Mouse (Mus musculus) liver, adult 2 months (tissue): ENCODE results near the gene Mtss1l.

Source experiments
- CTCF ChIP-seq: fragments of 200-500 bp; IDR thresholded peaks from 2 replicates; pipeline ENCODE4 v1.5.1; 2011; ENCODE audit warnings: low read depth, low read length, control low read depth
- POLR2A ChIP-seq: fragments of 200-500 bp; IDR thresholded peaks from 2 replicates; pipeline ENCODE4 v1.6.1; 2011; ENCODE audit warnings: low read length, control low read depth; ENCODE audit not compliant: insufficient read depth; ENCODE audit errors: extremely low read depth

GRCm38 (mm10) chr8:110789571-110789970 is 68.3 kb downstream of the Mtss1l start:
- TF ChIP-seq POLR2A (no peak), CTCF (no peak)
